Mouse (Mus musculus): ENCODE data around the gene Pzp. TPM values are rescaled to one million over a fixed set of nuclear protein-coding genes. Genes with fewer than 3 reads are reported as not detected.

The Pzp gene
- polyA plus RNA-seq, 1 experiment from 2014 or later: 0.25 TPM

DNA sequence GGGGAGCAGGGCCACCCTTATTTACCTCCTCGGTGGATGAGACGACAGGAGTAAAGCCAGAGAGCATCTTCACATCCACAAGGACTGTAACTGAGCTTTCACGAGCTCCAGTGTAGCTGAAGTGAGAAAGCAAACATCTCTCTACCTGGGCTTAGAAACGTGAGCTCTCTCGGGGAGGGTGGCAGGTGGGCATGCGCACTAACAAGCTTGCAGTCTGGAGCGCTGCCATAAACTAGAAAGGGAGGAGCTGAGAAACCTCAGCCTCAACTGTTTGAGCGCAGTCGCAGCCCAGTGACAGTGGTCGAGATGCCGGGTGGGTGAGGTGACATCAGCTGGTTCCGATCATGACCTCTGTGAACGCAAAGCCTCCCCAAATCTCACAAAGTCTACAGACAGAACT, 16.7 kb upstream of the Pzp start:
- DNase-seq (ENCODE audit: low spot score) (no peak), ATAC-seq (replicated peaks; ENCODE audit: low FRiP score, low read depth) (no peak)
- Histone ChIP-seq H3K4me3 (replicated peaks; ENCODE audit: low read depth, low read length) (no peak overlapping the region), H3K9me3 (replicated peaks; ENCODE audit: low read length) (no peaks in the 10 kb centered on the region), H3K36me3 (ENCODE audit: insufficient read depth, low read length) (no peaks in the 10 kb centered on the region), H3K27ac (no peak overlapping the region), H3K4me2 (ENCODE audit: low read length) (no peak overlapping the region), H3K9ac (ENCODE audit: low read depth, low read length) (no peak overlapping the region), H3K27me3 (ENCODE audit: insufficient read depth, low read length) (no peaks in the 10 kb centered on the region), H3K4me1 (replicated peaks; ENCODE audit: insufficient read depth, low read length) (no peaks in the 10 kb centered on the region)
- TF ChIP-seq CTCF (IDR thresholded peaks at IDR 0.05; ENCODE audit: low read depth): no peak
- 67% methylated on average over 13 of the region's 13 CpGs for WGBS

DNA sequence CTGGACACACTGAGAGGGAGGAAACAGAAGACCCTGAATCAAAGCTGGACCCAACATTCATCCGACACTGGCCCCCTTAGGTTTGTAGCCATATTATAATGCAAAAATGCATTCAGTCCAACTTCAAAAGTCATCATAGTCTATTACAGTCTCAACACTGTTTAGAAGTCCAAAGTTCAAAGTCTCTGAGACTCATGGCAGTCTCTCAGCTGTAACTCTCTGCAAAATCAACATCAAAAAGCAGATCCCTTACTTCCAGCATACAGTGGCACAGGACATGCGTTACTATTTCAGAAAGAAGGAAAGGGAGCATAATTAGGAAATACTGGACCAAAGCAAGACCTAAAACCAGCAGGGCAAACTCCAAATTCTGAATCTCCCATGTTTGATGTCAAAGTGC, 8.7 kb upstream of the Pzp start:
- 84% methylated on average over 2 of the region's 2 CpGs for WGBS
- H3K9ac ChIP-seq (ENCODE audit: low read depth, low read length): no peak overlapping the region
- DNase-seq (ENCODE audit: low spot score) (no peak), ATAC-seq (replicated peaks; ENCODE audit: low FRiP score, low read depth) (no peak)
- H3K4me3 ChIP-seq (replicated peaks; ENCODE audit: low read depth, low read length): no peak overlapping the region
- no peaks in the 10 kb centered on the region for H3K4me1 ChIP-seq (replicated peaks; ENCODE audit: insufficient read depth, low read length)
- no peaks in the 10 kb centered on the region for H3K27me3 ChIP-seq (ENCODE audit: insufficient read depth, low read length)
- no peaks in the 10 kb centered on the region for H3K9me3 ChIP-seq (replicated peaks; ENCODE audit: low read length)
- H3K36me3 ChIP-seq (ENCODE audit: insufficient read depth, low read length): no peaks in the 10 kb centered on the region
- no peak overlapping the region for H3K27ac ChIP-seq
- TF ChIP-seq CTCF (IDR thresholded peaks at IDR 0.05; ENCODE audit: low read depth): no peak
- no peak overlapping the region for H3K4me2 ChIP-seq (ENCODE audit: low read length)

DNA sequence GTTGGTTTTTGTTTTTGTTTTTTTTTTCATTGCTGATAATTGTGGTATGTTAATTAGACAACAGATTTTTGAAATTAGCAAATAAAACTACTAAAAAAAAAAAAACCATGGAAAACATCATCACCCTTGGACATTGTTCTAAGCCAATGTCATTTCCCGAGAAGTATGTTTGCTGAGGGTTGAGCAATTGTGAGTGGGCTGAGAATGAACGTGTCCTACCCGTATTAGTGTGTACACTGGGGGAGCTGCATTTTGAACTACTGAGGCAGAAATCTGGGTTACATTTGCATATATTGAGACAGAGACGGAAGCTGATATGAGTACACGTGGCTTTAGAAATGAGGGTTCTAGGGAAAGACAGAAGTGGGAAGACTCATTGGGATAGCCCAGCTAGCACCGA, 6.8 kb upstream of the Pzp start:
- no peak for DNase-seq (ENCODE audit: low spot score)
- H3K27ac ChIP-seq: no peak overlapping the region
- no peak for TF ChIP-seq CTCF (IDR thresholded peaks at IDR 0.05; ENCODE audit: low read depth)
- H3K4me2 ChIP-seq (ENCODE audit: low read length): no peak overlapping the region
- ATAC-seq (replicated peaks; ENCODE audit: low FRiP score, low read depth): no peak
- no peaks in the 10 kb centered on the region for H3K27me3 ChIP-seq (ENCODE audit: insufficient read depth, low read length)
- WGBS: 89% methylated on average over 6 of the region's 6 CpGs
- H3K4me3 ChIP-seq (replicated peaks; ENCODE audit: low read depth, low read length): no peak overlapping the region
- H3K9ac ChIP-seq (ENCODE audit: low read depth, low read length): no peak overlapping the region
- H3K36me3 ChIP-seq (ENCODE audit: insufficient read depth, low read length): no peaks in the 10 kb centered on the region
- no peaks in the 10 kb centered on the region for H3K4me1 ChIP-seq (replicated peaks; ENCODE audit: insufficient read depth, low read length)
- H3K9me3 ChIP-seq (replicated peaks; ENCODE audit: low read length): no peaks in the 10 kb centered on the region

DNA sequence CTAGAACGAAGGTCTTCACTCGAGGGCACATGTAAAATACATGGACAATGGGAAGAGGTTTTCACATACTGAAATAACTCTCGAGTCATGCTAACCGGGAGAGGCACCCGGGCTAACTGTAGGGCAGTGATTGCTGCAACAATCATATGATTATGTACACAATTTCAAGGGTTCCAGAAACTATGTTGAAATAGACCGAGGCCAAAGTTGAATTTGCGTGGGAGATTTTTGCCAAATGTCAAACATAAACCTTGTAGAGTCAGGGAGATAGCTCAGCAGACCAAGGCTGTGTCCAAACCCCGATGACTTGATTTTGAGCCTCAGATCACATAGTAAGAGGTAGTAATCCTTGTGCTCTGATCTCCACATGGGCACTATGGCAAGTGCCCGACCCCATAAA, 6.2 kb upstream of the Pzp start:
- WGBS: 86% methylated on average over 9 of the region's 9 CpGs
- H3K4me2 ChIP-seq (ENCODE audit: low read length): no peak overlapping the region
- no peak overlapping the region for H3K27ac ChIP-seq
- H3K36me3 ChIP-seq (ENCODE audit: insufficient read depth, low read length): no peaks in the 10 kb centered on the region
- H3K9ac ChIP-seq (ENCODE audit: low read depth, low read length): no peak overlapping the region
- H3K27me3 ChIP-seq (ENCODE audit: insufficient read depth, low read length): no peaks in the 10 kb centered on the region
- H3K4me1 ChIP-seq (replicated peaks; ENCODE audit: insufficient read depth, low read length): no peaks in the 10 kb centered on the region
- H3K9me3 ChIP-seq (replicated peaks; ENCODE audit: low read length): no peaks in the 10 kb centered on the region
- H3K4me3 ChIP-seq (replicated peaks; ENCODE audit: low read depth, low read length): no peak overlapping the region
- no peak for DNase-seq (ENCODE audit: low spot score)
- no peak for ATAC-seq (replicated peaks; ENCODE audit: low FRiP score, low read depth)
- TF ChIP-seq CTCF (IDR thresholded peaks at IDR 0.05; ENCODE audit: low read depth): no peak

DNA sequence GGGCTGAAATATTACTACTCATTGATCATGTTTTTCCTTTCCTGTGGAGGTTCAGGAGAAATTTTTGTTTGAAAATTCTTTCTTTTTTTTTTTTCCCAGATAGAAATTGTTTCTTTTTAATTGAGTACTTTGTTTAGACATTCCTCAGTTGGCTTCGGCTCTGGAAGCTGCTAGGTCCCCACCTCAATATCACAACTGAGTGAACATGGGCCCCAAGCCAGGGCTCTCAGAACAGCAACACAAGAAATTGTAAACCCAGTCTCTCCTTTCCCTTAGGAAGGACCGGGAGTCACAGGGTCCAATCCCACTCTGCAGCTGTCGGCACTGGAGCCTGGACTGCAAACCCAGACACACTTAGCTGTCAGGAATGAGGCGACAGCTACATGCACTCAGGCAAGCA, 2.0 kb upstream of the Pzp start:
- WGBS: 40% methylated on average over 4 of the region's 4 CpGs

DNA sequence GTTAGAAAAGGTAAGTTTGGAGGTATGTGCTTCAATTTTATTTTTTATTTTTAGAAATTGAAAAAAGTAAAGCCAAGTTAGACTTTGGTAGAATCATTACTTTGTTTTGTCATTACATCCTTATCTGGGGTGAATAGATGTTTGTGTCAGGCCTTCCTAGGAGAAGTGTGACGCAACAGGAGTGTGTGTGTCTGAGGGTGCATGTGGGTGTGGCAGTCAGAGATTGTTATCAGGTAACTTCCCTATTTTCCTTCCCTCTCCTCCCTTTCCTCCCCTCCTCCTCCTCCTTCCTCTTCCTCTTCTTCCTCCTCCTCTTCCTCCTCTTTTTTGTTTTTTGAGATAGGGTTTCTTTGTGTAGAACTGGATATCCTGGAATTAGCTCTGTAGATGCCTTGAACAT, 590 bp upstream of the Pzp start:
- H3K9ac ChIP-seq (ENCODE audit: low read depth, low read length): no peak overlapping the region
- H3K4me1 ChIP-seq (replicated peaks; ENCODE audit: insufficient read depth, low read length): no peaks in the 10 kb centered on the region
- H3K4me3 ChIP-seq (replicated peaks; ENCODE audit: low read depth, low read length): no peak overlapping the region
- no peaks in the 10 kb centered on the region for H3K36me3 ChIP-seq (ENCODE audit: insufficient read depth, low read length)
- H3K27ac ChIP-seq: no peak overlapping the region
- 74% methylated on average over 1 of the region's 1 CpGs for WGBS
- no peak overlapping the region for H3K4me2 ChIP-seq (ENCODE audit: low read length)
- H3K9me3 ChIP-seq (replicated peaks; ENCODE audit: low read length): no peaks in the 10 kb centered on the region
- DNase-seq (ENCODE audit: low spot score): no peak
- no peaks in the 10 kb centered on the region for H3K27me3 ChIP-seq (ENCODE audit: insufficient read depth, low read length)
- ATAC-seq (replicated peaks; ENCODE audit: low FRiP score, low read depth): no peak
- TF ChIP-seq CTCF (IDR thresholded peaks at IDR 0.05; ENCODE audit: low read depth): no peak

More for the DNA sequence above, 2.0 kb upstream of the Pzp start:
- Histone ChIP-seq H3K27me3 (ENCODE audit: insufficient read depth, low read length) (no peaks in the 10 kb centered on the region), H3K9ac (ENCODE audit: low read depth, low read length) (no peak overlapping the region), H3K4me3 (replicated peaks; ENCODE audit: low read depth, low read length) (no peak overlapping the region), H3K4me1 (replicated peaks; ENCODE audit: insufficient read depth, low read length) (no peaks in the 10 kb centered on the region), H3K4me2 (ENCODE audit: low read length) (no peak overlapping the region), H3K9me3 (replicated peaks; ENCODE audit: low read length) (no peaks in the 10 kb centered on the region), H3K36me3 (ENCODE audit: insufficient read depth, low read length) (no peaks in the 10 kb centered on the region), H3K27ac (no peak overlapping the region)
- no peak for TF ChIP-seq CTCF (IDR thresholded peaks at IDR 0.05; ENCODE audit: low read depth)
- DNase-seq (ENCODE audit: low spot score): no peak
- ATAC-seq (replicated peaks; ENCODE audit: low FRiP score, low read depth): no peak

DNA sequence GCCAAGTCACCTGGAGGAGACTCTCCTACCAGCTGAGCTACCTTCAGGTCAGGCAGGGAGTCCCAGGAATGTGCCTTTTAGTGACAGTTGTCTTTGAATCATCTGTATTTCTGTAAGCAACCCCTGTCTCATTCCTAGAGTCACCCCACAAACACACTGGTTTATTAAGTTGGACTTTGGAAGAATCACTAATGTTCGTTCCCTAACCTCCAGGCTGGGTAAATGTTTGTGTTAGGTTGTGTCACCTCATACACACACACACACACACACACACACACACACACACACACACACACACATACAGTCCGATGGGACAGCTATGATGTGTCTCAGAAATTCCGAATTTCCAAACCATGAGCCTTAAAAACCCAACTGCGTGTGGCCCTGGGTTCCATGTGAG, 719 bp downstream of the Pzp start:
- Histone ChIP-seq H3K27ac (no peak overlapping the region), H3K9me3 (replicated peaks; ENCODE audit: low read length) (no peaks in the 10 kb centered on the region), H3K4me3 (replicated peaks; ENCODE audit: low read depth, low read length) (no peak overlapping the region), H3K36me3 (ENCODE audit: insufficient read depth, low read length) (no peaks in the 10 kb centered on the region), H3K9ac (ENCODE audit: low read depth, low read length) (no peak overlapping the region), H3K27me3 (ENCODE audit: insufficient read depth, low read length) (no peaks in the 10 kb centered on the region), H3K4me2 (ENCODE audit: low read length) (no peak overlapping the region), H3K4me1 (replicated peaks; ENCODE audit: insufficient read depth, low read length) (no peaks in the 10 kb centered on the region)
- WGBS: 92% methylated on average over 4 of the region's 4 CpGs
- no peak for DNase-seq (ENCODE audit: low spot score)
- TF ChIP-seq CTCF (IDR thresholded peaks at IDR 0.05; ENCODE audit: low read depth): no peak
- no peak for ATAC-seq (replicated peaks; ENCODE audit: low FRiP score, low read depth)

All from kidney, postnatal 0 days (tissue).